Mouse (Mus musculus): ENCODE measurements around the gene Myl10. TPM values are rescaled to one million over a fixed set of nuclear protein-coding genes. Genes with fewer than 3 reads are reported as not detected.
"Not testable (repeated sequence)": the region's sequence is repeated elsewhere in the genome, so short reads cannot be mapped to it uniquely, and the experiment has no call there.

Gene Myl10
- not detected in 2 replicates for polyA plus RNA-seq (2015; fragmentation: Nextera tagmentation; extraction: Ambion mirVana)

GRCm38 (mm10) chr5:136692784-136693183 is at the start of gene Myl10:
Myl10 (plus strand) TSS chr5:136693146.
- 90% methylated on average over 4 of the region's 4 CpGs for WGBS
- H3K27ac ChIP-seq, result no peak within 1 kb of the TSS
- no peaks in the 10 kb centered on the region for H3K4me1 ChIP-seq (replicated peaks; ENCODE audit: insufficient read depth, low read length)
- DNase-seq (ENCODE audit: low spot score), result no peak
- no peak for ATAC-seq (replicated peaks; ENCODE audit: low FRiP score, low read depth)
- no peaks in the 10 kb centered on the region for H3K36me3 ChIP-seq (ENCODE audit: insufficient read depth, low read length)
- H3K27me3 ChIP-seq (ENCODE audit: insufficient read depth, low read length), result no peaks in the 10 kb centered on the region
- no peak for TF ChIP-seq CTCF (IDR thresholded peaks at IDR 0.05; ENCODE audit: low read depth)
- no peak within 1 kb of the TSS for H3K9ac ChIP-seq (ENCODE audit: low read depth, low read length)
- no peaks in the 10 kb centered on the region for H3K9me3 ChIP-seq (replicated peaks; ENCODE audit: low read length)
- no peak within 1 kb of the TSS for H3K4me2 ChIP-seq (ENCODE audit: low read length)
- no peak within 1 kb of the TSS for H3K4me3 ChIP-seq (replicated peaks; ENCODE audit: low read depth, low read length)

DNA sequence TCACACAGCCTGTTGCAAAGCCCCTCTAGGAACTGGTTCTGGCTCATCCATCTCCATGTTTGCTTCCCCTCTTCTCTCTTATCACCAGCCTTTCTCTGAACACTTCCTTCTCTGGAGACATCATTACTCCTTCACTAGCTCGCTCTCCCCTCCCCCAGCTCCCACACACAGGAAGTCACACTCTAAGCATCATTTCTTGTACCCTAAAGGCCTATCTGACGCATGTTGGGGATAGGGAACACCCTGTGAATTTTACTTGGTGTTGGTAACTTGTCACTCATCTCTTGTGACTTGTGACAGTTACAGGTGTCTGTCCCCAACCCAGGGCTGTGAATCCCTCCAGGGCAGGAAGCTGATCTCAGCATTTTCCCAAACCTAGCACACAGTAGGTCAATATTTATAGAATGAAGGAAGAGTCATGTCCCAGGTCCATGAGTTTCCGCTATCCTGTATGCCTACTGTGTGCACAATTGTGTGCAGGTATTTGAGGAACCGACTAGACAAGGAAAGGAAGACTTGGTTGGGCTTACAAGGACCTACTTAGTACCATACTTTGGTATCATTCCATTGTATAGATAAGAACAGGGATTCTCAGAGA is 46.1 kb upstream of the Myl10 start:
- DNase-seq (ENCODE audit: low spot score) (no peak), ATAC-seq (replicated peaks; ENCODE audit: low FRiP score, low read depth) (no peak)
- Histone ChIP-seq H3K27me3 (ENCODE audit: insufficient read depth, low read length) (no peaks in the 10 kb centered on the region), H3K4me2 (ENCODE audit: low read length) (no peak overlapping the region), H3K36me3 (ENCODE audit: insufficient read depth, low read length) (no peaks in the 10 kb centered on the region), H3K9me3 (replicated peaks; ENCODE audit: low read length) (no peaks in the 10 kb centered on the region), H3K4me3 (replicated peaks; ENCODE audit: low read depth, low read length) (no peak overlapping the region), H3K27ac (no peak overlapping the region), H3K9ac (ENCODE audit: low read depth, low read length) (no peak overlapping the region), H3K4me1 (replicated peaks; ENCODE audit: insufficient read depth, low read length) (no peaks in the 10 kb centered on the region)
- whole genome bisulfite sequencing, result 90% methylated on average over 4 of the region's 4 CpGs
- TF ChIP-seq CTCF (IDR thresholded peaks at IDR 0.05; ENCODE audit: low read depth), result no peak

GRCm38 (mm10) chr5:136649071-136649470 is 43.9 kb upstream of the Myl10 start:
- Histone ChIP-seq H3K36me3 (ENCODE audit: insufficient read depth, low read length) (no peaks in the 10 kb centered on the region), H3K27ac (no peak overlapping the region), H3K27me3 (ENCODE audit: insufficient read depth, low read length) (no peaks in the 10 kb centered on the region), H3K4me3 (replicated peaks; ENCODE audit: low read depth, low read length) (no peak overlapping the region), H3K9me3 (replicated peaks; ENCODE audit: low read length) (no peaks in the 10 kb centered on the region), H3K9ac (ENCODE audit: low read depth, low read length) (no peak overlapping the region), H3K4me1 (replicated peaks; ENCODE audit: insufficient read depth, low read length) (no peaks in the 10 kb centered on the region), H3K4me2 (ENCODE audit: low read length) (no peak overlapping the region)
- ATAC-seq (replicated peaks; ENCODE audit: low FRiP score, low read depth) (no peak), DNase-seq (ENCODE audit: low spot score) (no peak)
- WGBS, result 62% methylated on average over 5 of the region's 5 CpGs
- no peak for TF ChIP-seq CTCF (IDR thresholded peaks at IDR 0.05; ENCODE audit: low read depth)

DNA sequence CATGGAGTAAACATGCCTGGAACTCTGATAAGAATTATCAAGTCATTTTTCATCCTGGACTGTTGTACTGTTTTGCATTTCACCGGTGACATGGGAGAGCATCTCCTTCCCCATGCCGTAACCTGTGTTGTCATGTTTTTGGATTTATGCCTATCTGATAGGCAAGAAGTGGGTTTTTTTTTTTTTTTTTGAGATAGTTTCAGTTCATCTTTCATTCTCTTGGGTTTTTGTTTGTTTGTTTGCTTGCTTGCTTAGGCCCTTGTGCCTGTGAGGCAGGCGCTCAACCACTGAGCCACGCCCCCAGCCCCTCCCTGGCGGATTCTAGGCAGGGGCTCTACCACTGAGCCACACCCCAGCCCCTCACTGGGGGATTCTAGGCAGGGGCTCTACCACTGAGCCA is 43.3 kb upstream of the Myl10 start:
- H3K36me3 ChIP-seq (ENCODE audit: insufficient read depth, low read length), result no peaks in the 10 kb centered on the region
- H3K9me3 ChIP-seq (replicated peaks; ENCODE audit: low read length), result no peaks in the 10 kb centered on the region
- no peaks in the 10 kb centered on the region for H3K4me1 ChIP-seq (replicated peaks; ENCODE audit: insufficient read depth, low read length)
- no peak overlapping the region for H3K27ac ChIP-seq
- WGBS, result 96% methylated on average over 5 of the region's 5 CpGs
- TF ChIP-seq CTCF (IDR thresholded peaks at IDR 0.05; ENCODE audit: low read depth), result no peak
- no peak overlapping the region for H3K4me2 ChIP-seq (ENCODE audit: low read length)
- DNase-seq (ENCODE audit: low spot score), result no peak
- no peak for ATAC-seq (replicated peaks; ENCODE audit: low FRiP score, low read depth)
- H3K9ac ChIP-seq (ENCODE audit: low read depth, low read length), result no peak overlapping the region
- no peak overlapping the region for H3K4me3 ChIP-seq (replicated peaks; ENCODE audit: low read depth, low read length)
- H3K27me3 ChIP-seq (ENCODE audit: insufficient read depth, low read length), result no peaks in the 10 kb centered on the region

GRCm38 (mm10) chr5:136654481-136654880 is 38.5 kb upstream of the Myl10 start:
- H3K9me3 ChIP-seq (replicated peaks; ENCODE audit: low read length), result no peaks in the 10 kb centered on the region
- no peak for TF ChIP-seq CTCF (IDR thresholded peaks at IDR 0.05; ENCODE audit: low read depth)
- no peak for ATAC-seq (replicated peaks; ENCODE audit: low FRiP score, low read depth)

GRCm38 (mm10) chr5:136656830-136657395 is 36.0 kb upstream of the Myl10 start:
- no peaks in the 10 kb centered on the region for H3K4me1 ChIP-seq (replicated peaks; ENCODE audit: insufficient read depth, low read length)
- H3K9ac ChIP-seq (ENCODE audit: low read depth, low read length), result no peak overlapping the region
- no peaks in the 10 kb centered on the region for H3K9me3 ChIP-seq (replicated peaks; ENCODE audit: low read length)
- H3K27me3 ChIP-seq (ENCODE audit: insufficient read depth, low read length), result no peaks in the 10 kb centered on the region
- no peak overlapping the region for H3K27ac ChIP-seq
- ATAC-seq (replicated peaks; ENCODE audit: low FRiP score, low read depth) (no peak), DNase-seq (ENCODE audit: low spot score) (no peak)
- TF ChIP-seq CTCF (IDR thresholded peaks at IDR 0.05; ENCODE audit: low read depth), result peak; percentile 55
- no peak overlapping the region for H3K4me3 ChIP-seq (replicated peaks; ENCODE audit: low read depth, low read length)
- H3K36me3 ChIP-seq (ENCODE audit: insufficient read depth, low read length), result no peaks in the 10 kb centered on the region
- 78% methylated on average over 10 of the region's 10 CpGs for WGBS
- H3K4me2 ChIP-seq (ENCODE audit: low read length), result no peak overlapping the region

More at GRCm38 (mm10) chr5:136654481-136654880, 38.5 kb upstream of the Myl10 start:
- H3K4me2 ChIP-seq (ENCODE audit: low read length), result no peak overlapping the region
- no peak overlapping the region for H3K9ac ChIP-seq (ENCODE audit: low read depth, low read length)
- no peak overlapping the region for H3K4me3 ChIP-seq (replicated peaks; ENCODE audit: low read depth, low read length)
- H3K27me3 ChIP-seq (ENCODE audit: insufficient read depth, low read length), result no peaks in the 10 kb centered on the region
- H3K36me3 ChIP-seq (ENCODE audit: insufficient read depth, low read length), result no peaks in the 10 kb centered on the region
- H3K27ac ChIP-seq, result no peak overlapping the region
- no peaks in the 10 kb centered on the region for H3K4me1 ChIP-seq (replicated peaks; ENCODE audit: insufficient read depth, low read length)
- no peak for DNase-seq (ENCODE audit: low spot score)

GRCm38 (mm10) chr5:136660721-136661120 is 32.2 kb upstream of the Myl10 start:
- H3K4me2 ChIP-seq (ENCODE audit: low read length); H3K27ac ChIP-seq; ATAC-seq (replicated peaks; ENCODE audit: low FRiP score, low read depth); DNase-seq (ENCODE audit: low spot score); H3K36me3 ChIP-seq (ENCODE audit: insufficient read depth, low read length); H3K9me3 ChIP-seq (replicated peaks; ENCODE audit: low read length); H3K4me1 ChIP-seq (replicated peaks; ENCODE audit: insufficient read depth, low read length); H3K9ac ChIP-seq (ENCODE audit: low read depth, low read length); H3K4me3 ChIP-seq (replicated peaks; ENCODE audit: low read depth, low read length); H3K27me3 ChIP-seq (ENCODE audit: insufficient read depth, low read length): not testable (repeated sequence)
- WGBS, result 75% methylated on average over 5 of the region's 5 CpGs

All from kidney, postnatal 0 days (tissue).